Mouse (Mus musculus): ENCODE results near the gene Plscr5. TPM values are rescaled to one million over a fixed set of nuclear protein-coding genes. Genes with fewer than 3 reads are reported as not detected.
A peak's percentile ranks its signal among the peaks of the same experiment; 100 is the strongest.

Plscr5 gene
- polyA plus RNA-seq, 1 experiment: not detected

DNA sequence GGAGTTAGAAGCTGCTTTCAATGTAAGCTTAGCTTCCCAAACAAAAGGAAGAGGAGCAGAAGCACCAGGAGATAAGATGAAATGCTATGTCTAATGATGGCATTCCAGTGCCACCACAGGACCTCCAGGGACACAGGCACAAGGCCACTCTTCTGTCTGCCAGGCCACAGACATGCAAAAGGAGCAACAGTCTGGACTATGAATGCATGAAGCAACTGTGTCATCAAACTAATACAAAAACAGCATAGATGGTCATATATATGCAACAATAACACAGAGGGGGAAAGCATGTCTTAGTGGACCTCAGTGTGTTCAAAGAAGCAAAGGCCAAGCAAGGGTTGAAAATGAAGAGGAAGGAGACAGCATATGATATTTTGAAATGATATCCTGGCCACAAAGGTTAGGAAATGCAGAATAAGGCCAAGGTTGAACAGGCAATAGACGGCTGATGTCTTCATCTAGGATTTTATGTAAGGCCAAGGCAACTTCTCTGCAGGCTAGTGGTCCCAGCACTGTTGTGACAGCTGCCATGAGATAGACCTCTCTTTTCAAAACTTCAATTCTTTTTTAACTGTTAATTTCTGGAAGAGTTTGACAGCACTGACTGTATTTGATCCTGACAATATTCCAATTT is 32.0 kb downstream of the Plscr5 start:
- DNase-seq (ENCODE audit: low read depth, low spot score): no peak
- WGBS: 87% methylated on average over 1 of the region's 1 CpGs

DNA sequence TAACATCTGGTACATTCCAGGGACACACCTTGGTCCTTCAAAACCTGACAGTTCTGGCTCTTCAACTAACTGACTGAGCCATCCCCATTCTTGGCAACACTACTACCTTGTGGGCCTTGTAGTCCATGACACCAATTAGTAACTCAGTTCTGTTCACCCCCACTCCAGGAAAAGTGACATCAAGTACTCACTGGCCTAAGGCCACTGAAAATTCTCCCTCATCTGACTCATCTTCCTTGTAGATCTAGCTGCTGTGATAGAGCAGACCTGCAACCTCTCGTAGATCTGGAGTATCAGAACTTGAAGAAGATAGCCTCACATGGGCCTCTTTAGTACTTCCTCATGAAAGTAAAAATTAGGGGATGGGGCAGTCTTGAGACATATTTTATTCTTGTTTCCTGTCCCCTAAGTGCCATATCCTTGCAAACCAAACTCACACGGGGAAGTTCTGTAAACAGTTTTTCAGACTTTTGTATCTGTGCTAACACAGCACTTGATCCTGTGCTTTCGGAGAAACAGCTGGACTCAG is 33.5 kb downstream of the Plscr5 start:
- DNase-seq (ENCODE audit: low read depth, low spot score): no peak
- WGBS: 71% methylated on average over 3 of the region's 3 CpGs

DNA sequence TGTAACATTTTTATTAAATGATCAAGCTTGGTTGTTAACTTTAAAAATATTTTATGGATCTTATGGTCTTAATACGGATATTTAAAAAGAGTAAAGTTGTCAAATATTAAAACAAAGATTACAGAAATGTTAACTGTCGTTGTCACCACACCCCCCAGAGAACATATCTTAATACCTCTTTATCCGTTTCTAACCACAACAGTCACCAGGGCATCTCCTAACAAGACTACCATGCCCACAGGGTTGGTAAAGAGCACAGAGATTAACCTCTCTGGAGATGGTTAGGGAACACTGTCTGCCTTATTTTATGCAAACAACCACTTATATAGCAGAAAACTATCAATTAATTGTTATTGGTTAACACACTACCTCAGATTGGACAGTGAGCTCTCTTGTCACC is 34.1 kb downstream of the Plscr5 start:
- 79% methylated on average over 3 of the region's 3 CpGs for WGBS

DNA sequence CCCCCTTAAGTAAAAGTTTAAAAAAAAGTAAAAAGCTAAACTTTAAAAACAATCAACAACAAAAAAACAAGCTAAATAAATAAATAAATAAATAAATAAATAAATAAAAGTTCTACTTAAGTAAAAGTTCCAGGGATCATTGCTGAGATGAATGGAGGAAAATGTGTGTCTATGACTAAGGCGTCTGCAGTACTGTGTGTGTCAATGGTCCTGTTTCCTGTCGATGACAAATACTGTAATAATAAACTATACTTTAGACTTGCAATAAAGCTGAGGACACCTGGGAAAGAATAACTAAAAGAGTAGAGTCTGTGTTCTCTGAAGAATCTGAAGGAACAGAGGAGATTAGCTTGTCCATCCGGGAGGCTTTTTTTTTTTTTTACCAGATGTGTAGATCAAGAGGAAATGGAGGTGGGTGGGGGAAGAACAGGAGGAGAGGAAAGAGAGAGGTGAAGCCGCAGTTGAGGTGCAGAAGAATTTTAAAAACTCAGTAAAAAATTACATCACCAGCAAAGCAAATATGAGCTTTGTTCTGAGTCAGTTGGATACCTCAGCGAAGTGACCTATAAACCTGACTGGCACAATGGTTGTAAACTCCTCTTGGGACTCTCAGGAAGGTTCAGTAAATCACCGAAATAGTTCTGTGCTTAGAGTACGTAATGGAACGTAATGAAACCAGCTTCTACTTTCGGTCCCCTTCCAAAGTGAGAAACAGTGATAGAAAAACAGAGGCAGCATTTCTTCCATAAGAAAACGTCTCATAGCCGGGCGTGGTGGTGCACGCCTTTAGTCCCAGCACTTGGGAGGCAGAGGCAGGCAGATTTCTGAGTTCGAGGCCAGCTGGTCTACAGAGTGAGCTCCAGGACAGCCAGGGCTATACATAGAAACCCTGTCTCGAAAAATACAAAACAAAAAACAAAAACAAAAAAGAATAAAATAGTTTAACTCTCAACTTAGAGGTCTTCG is 36.4 kb downstream of the Plscr5 start:
- DNase-seq (ENCODE audit: low read depth, low spot score): peak; percentile 64
- 31% methylated on average over 16 of the region's 16 CpGs for WGBS

More for the DNA sequence above, 34.1 kb downstream of the Plscr5 start:
- no peak for DNase-seq (ENCODE audit: low read depth, low spot score)

DNA sequence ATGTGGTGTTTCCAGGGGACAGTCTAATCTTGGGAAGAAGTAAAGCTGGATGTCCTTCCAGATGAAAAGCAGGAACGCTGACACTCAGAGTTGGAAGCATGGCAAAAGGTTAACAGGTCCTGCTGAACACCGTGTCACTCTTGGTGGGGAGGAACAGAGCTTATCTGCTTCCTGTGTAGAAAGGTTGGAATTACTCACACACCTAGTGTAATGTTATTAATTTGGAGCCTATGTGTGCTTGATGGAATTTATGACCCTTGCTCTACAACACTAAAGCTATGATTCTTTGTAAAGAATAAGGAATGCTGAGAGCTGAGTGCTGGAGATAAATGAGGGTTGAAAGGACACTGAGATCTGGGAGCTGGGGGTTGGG is 37.1 kb downstream of the Plscr5 start:
- DNase-seq (ENCODE audit: low read depth, low spot score): no peak
- 20% methylated on average over 2 of the region's 2 CpGs for WGBS

DNA sequence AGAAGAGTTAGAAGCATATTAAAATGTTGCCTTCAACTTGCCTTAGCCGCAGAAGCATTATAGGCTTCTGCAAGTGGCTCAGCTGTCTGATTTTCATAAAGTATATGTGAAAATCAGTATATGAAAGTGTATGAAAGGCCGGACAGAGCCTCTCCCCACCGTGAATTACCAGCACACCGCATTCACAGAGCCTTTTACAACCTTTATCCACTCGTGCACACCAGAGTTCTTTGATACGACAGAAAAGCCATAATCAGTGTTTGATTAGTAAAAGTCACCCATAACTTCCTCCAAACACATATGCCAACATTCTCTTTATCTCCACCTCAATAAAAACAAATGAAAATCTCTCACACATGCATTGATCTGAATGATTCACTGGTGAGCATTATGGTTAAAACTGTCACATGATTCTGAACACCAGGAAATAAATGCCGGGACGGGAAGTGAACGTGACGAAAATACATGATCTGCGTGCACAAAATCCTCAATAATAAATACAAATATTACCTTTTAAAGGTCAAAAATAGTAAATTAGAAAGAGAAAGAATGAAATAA is 42.2 kb downstream of the Plscr5 start:
- 34% methylated on average over 11 of the region's 11 CpGs for WGBS
- DNase-seq (ENCODE audit: low read depth, low spot score): no peak

DNA sequence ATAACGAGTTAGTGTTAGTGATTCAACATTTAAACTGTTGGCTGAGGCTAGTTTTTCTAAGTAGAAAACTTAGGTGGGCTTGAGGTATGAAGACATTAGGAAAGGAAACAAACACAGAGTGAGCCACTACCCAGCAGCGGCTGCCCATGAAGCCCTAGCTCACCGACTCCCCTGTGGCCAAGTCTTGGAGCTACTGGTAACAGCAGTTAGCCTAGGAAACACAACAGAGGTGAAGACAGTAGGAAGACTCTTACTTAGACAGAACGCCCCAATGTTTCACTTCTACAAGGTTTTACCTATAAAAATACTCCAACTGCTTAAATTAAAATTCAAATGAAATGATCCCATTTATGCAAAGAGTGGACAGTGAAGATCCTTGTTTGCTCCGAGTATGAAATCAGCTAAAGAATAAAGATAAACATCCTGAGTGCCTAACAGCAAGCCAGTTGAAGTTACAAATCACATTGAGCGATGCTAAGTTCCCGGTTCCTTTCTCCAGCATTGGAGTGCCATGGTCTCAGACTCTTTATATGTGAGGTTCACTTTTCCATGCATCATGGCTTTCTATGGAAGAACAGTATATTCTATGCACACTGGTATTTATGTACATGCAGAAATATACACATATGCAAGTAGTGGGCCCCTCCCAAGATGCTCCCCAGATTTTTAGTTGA is 56.2 kb downstream of the Plscr5 start:
- WGBS: 81% methylated on average over 7 of the region's 7 CpGs
- no peak for DNase-seq (ENCODE audit: low read depth, low spot score)

DNA sequence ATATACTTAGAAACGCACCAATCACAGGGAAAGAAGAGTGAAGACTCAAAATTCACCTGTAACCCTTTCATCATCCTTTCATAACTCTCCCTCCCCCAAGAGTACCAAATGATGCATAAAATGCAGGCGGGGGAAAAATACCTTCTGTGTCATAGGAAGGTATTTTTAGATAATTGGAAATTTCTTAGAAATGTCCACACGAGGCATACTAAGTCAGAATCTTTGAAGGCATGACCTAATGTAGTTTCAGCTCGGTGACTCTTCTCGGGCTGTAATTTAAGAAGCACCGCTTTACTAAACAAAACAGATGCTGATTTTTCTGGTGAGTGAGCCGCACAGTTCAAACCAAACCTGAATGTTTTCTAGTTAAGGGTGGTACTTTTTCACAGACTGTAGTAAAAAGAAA is 56.7 kb downstream of the Plscr5 start, which contains the start of gene Plscr1:
Gene Plscr1, plus strand, starts transcription at position 304 of the 406 bp plus-strand sequence.
- DNase-seq (ENCODE audit: low read depth, low spot score): no peak
- 29% methylated on average over 7 of the region's 7 CpGs for WGBS

DNA sequence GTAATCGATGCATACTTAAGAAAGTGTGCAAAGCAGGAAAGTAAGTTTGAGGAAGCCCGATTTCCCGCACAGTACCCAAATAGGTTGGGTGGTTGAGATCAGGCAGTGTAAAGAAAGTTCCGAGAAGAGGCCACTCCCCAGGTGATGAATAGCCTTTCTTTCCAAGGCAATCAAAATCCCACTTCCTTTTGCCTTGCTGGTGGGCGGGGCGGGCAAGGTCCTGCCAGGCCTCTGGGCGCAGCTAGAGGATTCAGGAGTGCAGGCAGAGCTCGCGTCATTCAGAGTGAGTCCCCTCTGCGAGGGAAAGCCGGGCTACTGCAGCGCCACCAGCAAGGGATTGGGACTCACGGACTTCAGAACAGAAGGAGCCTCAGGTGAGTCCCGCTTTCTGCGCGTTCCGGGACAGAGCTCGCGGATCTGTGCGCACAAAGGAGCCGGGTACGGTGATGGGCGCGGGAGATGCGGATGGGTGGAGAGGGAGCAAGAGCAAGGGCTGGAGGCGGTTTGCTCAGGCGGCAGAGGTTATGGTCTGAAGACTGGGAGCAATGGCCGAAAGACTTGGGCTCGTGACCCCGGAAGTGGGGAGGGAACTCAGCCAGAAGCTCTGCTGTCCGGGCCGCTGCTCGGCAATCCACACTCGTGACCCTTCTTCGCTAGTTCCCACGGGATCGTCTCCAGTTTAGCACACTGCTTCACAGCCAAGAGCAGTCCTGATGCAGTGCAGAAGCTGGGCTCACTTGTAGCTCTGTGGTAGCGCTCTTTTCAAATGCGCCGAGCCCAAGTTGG is 57.4 kb downstream of the Plscr5 start:
- no peak for DNase-seq (ENCODE audit: low read depth, low spot score)
- 1% methylated on average over 40 of the region's 40 CpGs for WGBS

DNA sequence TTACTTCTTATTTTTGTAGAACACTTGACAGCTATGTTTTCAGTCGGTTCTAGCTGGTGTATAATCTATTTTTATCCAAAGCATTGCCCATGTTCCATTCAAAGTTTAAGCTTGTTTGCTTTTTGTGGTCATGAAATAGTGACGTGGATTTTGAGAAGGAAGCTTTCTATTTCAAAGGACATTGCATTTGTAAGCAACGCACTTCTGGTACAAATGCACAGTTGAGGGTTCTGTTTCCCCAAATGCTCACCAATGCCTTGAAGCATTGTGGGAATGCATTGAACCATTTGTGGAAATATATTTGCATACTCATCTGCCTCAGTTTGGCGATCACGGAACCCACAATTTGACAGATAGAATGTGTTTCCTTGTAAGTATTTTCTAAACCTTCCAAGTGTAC is 60.0 kb downstream of the Plscr5 start:
- DNase-seq (ENCODE audit: low read depth, low spot score): no peak
- whole genome bisulfite sequencing: 54% methylated on average over 5 of the region's 5 CpGs

DNA sequence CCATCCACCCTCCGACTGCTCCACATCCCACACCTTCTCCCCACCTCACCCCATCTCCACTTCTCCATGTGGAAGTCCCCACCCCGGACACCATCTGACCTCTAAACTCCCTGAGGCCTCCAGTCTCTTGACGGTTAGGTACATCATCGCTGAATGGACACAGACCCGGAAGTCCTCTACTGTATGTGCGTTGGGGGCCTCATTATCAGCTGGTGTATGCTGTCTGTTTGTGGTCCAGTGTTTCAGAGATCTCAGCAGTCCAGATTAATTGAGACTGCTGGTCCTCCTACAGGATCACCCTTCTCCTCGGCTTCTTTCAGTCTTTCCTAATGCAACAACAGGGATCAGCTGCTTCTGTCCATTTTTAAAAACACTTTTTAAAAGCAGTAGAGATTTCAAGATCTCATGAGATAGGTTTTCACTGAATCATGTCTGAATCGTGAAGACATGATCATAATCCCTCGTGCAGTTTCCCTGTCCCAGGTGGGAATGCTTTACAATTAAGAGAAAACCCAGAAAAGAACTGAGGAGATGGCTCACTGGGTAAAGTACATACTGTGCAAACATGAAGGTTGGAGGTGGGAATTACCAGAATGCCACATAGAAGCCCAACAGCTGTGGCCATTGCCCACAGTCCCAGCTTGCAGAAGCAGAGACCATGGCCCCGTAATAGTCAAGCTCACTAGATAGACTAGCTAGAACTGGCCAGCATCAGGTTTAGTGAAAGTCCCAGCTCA is 61.0 kb downstream of the Plscr5 start:
- WGBS: 72% methylated on average over 10 of the region's 10 CpGs
- DNase-seq (ENCODE audit: low read depth, low spot score): no peak

Other genes starting within 250 kb of the Plscr5 start
- 24.1 and 62.9 TPM in 2 replicates for gene Plscr1, start 56.8 kb downstream of the Plscr5 start, polyA plus RNA-seq (2012; rRNA removed)
- gene Plscr2, start 82.7 kb downstream of the Plscr5 start, polyA plus RNA-seq (2012; rRNA removed): 1.2 and 1.5 TPM in 2 replicates
- not detected in 2 replicates for gene 1700057G04Rik, start 116.4 kb downstream of the Plscr5 start, polyA plus RNA-seq (2012; rRNA removed)